Mouse (Mus musculus): ENCODE data around the gene Mcidas. TPM values are rescaled to one million over a fixed set of nuclear protein-coding genes. Genes with fewer than 3 reads are reported as not detected.

Gene Mcidas
- polyA plus RNA-seq, 1 experiment, result not detected

- Histone ChIP-seq H3K4me2 (ENCODE audit: low read depth) (peak overlapping the region; percentile 93), H3K36me3 (ENCODE audit: control insufficient read depth, insufficient read depth) (no peaks in the 10 kb centered on the region), H3K27me3 (ENCODE audit: control insufficient read depth, insufficient read depth, insufficient read length) (no peaks in the 10 kb centered on the region), H3ac (ENCODE audit: control insufficient read depth, insufficient read length) (peak overlapping the region; percentile 38), H3K79me2 (ENCODE audit: control insufficient read depth, insufficient read depth) (no peaks in the 10 kb centered on the region), H3K4me3 (peak overlapping the region; percentile 27)
- no peak for TF ChIP-seq MYOD1 (IDR thresholded peaks at IDR 0.05; ENCODE audit: control insufficient read depth in 1 of 3, insufficient read length in 2 of 3, low read depth in 2 of 3)
- no peak for TF ChIP-seq SRF (IDR thresholded peaks at IDR 0.05; ENCODE audit: control insufficient read depth, insufficient read length, low read depth)
- no peak for TF ChIP-seq E2F4 (IDR thresholded peaks at IDR 0.05; ENCODE audit: insufficient read depth)
- TF ChIP-seq USF1 (IDR thresholded peaks at IDR 0.05; ENCODE audit: low read depth), result no peak
- no peak for TF ChIP-seq TCF12 (IDR thresholded peaks at IDR 0.05; ENCODE audit: insufficient read depth, poor library complexity, severe bottlenecking)
- TF ChIP-seq POLR2AphosphoS2 (IDR thresholded peaks at IDR 0.05; ENCODE audit: insufficient read length, low read depth), result no peak
- TF ChIP-seq MAX (IDR thresholded peaks at IDR 0.05; ENCODE audit: low read depth), result no peak
- TF ChIP-seq TCF3 (IDR thresholded peaks at IDR 0.05; ENCODE audit: insufficient read length, low read depth), result no peak
- TF ChIP-seq REST (IDR thresholded peaks at IDR 0.05; ENCODE audit: insufficient read depth, insufficient read length), result no peak
- no peak for TF ChIP-seq POLR2A (IDR thresholded peaks at IDR 0.05; ENCODE audit: insufficient read length, low read depth)
- no peak for TF ChIP-seq MYOG (IDR thresholded peaks at IDR 0.05; ENCODE audit: control insufficient read depth in 1 of 3, insufficient read depth in 1 of 3, insufficient read length in 2 of 3, low read depth in 2 of 3)
Measured at GRCm38 (mm10) chr13:113034271-113034886, 40.7 kb downstream of the Mcidas start.

GRCm38 (mm10) chr13:113034950-113035421 is 41.3 kb downstream of the Mcidas start, which contains the start of gene Cdc20b:
Gene Cdc20b, plus strand, starts transcription at chr13:113035111.
- Histone ChIP-seq H3ac (ENCODE audit: control insufficient read depth, insufficient read length) (peak within 1 kb of the TSS; percentile 38), H3K27me3 (ENCODE audit: control insufficient read depth, insufficient read depth, insufficient read length) (no peaks in the 10 kb centered on the region), H3K36me3 (ENCODE audit: control insufficient read depth, insufficient read depth) (no peaks in the 10 kb centered on the region), H3K4me2 (ENCODE audit: low read depth) (peak within 1 kb of the TSS; percentile 93), H3K4me3 (peak within 1 kb of the TSS; percentile 27), H3K79me2 (ENCODE audit: control insufficient read depth, insufficient read depth) (no peaks in the 10 kb centered on the region)
- TF ChIP-seq MYOD1 (IDR thresholded peaks at IDR 0.05; ENCODE audit: control insufficient read depth in 1 of 3, insufficient read length in 2 of 3, low read depth in 2 of 3) (no peak), E2F4 (IDR thresholded peaks at IDR 0.05; ENCODE audit: insufficient read depth) (peak; percentile 77)

DNA sequence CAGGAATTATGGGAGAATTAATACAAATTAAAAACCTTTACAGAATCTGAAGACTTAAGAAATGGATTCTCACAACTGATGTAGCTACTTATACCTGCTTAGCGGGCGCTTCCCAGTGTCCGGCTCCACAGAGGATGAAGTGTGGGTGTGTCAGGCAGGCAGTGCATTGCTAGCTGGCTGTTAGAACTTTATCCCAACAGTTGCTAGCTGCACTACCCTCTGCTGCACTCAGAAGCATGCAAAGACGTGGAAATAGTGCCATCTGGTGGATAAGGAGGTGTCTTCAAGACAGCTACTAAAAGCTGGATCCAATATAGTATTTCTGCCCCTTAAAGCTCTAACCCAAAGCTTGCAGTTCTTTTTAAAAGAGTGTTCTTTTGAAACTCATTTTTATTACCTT is 42.2 kb downstream of the Mcidas start:
- peak overlapping the region; percentile 93 for H3K4me2 ChIP-seq (ENCODE audit: low read depth)
- TF ChIP-seq TCF12 (IDR thresholded peaks at IDR 0.05; ENCODE audit: insufficient read depth, poor library complexity, severe bottlenecking), result no peak
- TF ChIP-seq MAX (IDR thresholded peaks at IDR 0.05; ENCODE audit: low read depth), result no peak
- peak in 1 of 3 experiments; percentile 34 for TF ChIP-seq MYOG (IDR thresholded peaks at IDR 0.05; ENCODE audit: control insufficient read depth in 1 of 3, insufficient read depth in 1 of 3, insufficient read length in 2 of 3, low read depth in 2 of 3)
- TF ChIP-seq E2F4 (IDR thresholded peaks at IDR 0.05; ENCODE audit: insufficient read depth), result no peak
- TF ChIP-seq CEBPB (IDR thresholded peaks at IDR 0.05; ENCODE audit: insufficient read depth, poor library complexity, severe bottlenecking), result no peak
- TF ChIP-seq SRF (IDR thresholded peaks at IDR 0.05; ENCODE audit: control insufficient read depth, insufficient read length, low read depth), result no peak
- H3K4me3 ChIP-seq, result peak overlapping the region; percentile 27
- no peak overlapping the region for H3ac ChIP-seq (ENCODE audit: control insufficient read depth, insufficient read length)
- no peaks in the 10 kb centered on the region for H3K36me3 ChIP-seq (ENCODE audit: control insufficient read depth, insufficient read depth)
- H3K79me2 ChIP-seq (ENCODE audit: control insufficient read depth, insufficient read depth), result no peaks in the 10 kb centered on the region
- H3K27me3 ChIP-seq (ENCODE audit: control insufficient read depth, insufficient read depth, insufficient read length), result no peaks in the 10 kb centered on the region

DNA sequence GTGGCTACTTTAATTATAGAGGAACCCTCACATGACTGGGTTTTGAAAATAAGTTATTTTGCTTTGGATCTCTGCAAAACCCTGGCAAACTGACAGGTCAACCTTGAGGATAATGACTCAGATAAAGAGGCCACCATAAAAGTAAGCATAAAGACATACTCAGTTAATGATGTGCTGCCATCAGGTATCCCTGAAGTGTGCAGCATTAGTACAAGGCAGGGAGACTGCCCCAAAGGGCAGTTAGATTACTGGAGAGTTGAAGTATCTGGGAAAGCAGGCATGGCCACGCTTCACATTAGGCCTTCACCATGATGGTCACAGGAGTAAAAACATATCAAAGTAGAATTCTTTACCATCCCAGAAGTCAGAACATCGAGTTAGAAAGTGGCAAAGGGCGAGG is 51.2 kb downstream of the Mcidas start:
- Histone ChIP-seq H3ac (ENCODE audit: control insufficient read depth, insufficient read length) (no peak overlapping the region), H3K36me3 (ENCODE audit: control insufficient read depth, insufficient read depth) (no peaks in the 10 kb centered on the region), H3K4me3 (peak overlapping the region; percentile 51), H3K79me2 (ENCODE audit: control insufficient read depth, insufficient read depth) (peaks cover 29% of the 10 kb centered on the region), H3K4me2 (ENCODE audit: low read depth) (peak overlapping the region; percentile 91), H3K27me3 (ENCODE audit: control insufficient read depth, insufficient read depth, insufficient read length) (no peaks in the 10 kb centered on the region)
- no peak for TF ChIP-seq MAX (IDR thresholded peaks at IDR 0.05; ENCODE audit: low read depth)
- TF ChIP-seq POLR2AphosphoS2 (IDR thresholded peaks at IDR 0.05; ENCODE audit: insufficient read length, low read depth), result no peak

DNA sequence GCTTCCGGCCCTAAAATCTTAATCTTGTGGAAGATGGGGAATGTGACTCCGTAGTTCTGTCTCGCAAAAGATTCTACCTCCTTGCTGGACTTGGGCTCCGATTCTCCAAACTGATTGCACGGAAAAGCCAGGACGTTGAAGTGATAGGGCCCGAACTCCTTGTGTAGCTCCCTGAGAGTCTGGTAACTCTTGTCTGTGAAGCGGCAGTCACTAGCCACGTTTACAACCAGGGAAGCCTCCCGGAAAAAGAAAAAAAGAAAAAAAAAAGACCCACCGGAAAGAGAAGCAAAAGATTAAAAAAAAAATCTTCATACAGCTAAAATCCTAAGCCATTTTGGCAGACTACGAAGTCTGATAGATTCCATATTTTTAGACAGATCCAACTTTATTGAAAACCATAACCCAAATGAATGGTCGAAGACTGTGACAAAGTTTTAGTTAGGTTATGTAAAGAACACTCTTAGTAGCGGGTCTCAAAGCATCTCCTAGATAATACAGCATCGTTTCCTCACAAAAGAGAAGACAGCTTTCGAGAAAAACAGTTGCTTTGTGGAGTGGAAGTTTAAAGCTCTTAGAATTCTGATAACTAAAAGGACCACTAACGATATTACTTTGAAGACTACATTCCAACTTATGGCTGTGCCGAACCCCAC is 51.9 kb downstream of the Mcidas start:
- Histone ChIP-seq H3K4me3 (peak overlapping the region; percentile 51), H3K27me3 (ENCODE audit: control insufficient read depth, insufficient read depth, insufficient read length) (no peaks in the 10 kb centered on the region), H3K79me2 (ENCODE audit: control insufficient read depth, insufficient read depth) (peaks cover 29% of the 10 kb centered on the region), H3K4me2 (ENCODE audit: low read depth) (peak overlapping the region; percentile 91), H3K36me3 (ENCODE audit: control insufficient read depth, insufficient read depth) (no peaks in the 10 kb centered on the region), H3ac (ENCODE audit: control insufficient read depth, insufficient read length) (no peak overlapping the region)
- TF ChIP-seq REST (IDR thresholded peaks at IDR 0.05; ENCODE audit: insufficient read depth, insufficient read length) (no peak), MYOG (IDR thresholded peaks at IDR 0.05; ENCODE audit: control insufficient read depth in 1 of 3, insufficient read depth in 1 of 3, insufficient read length in 2 of 3, low read depth in 2 of 3) (no peak), E2F4 (IDR thresholded peaks at IDR 0.05; ENCODE audit: insufficient read depth) (no peak), CEBPB (IDR thresholded peaks at IDR 0.05; ENCODE audit: insufficient read depth, poor library complexity, severe bottlenecking) (no peak), MAX (IDR thresholded peaks at IDR 0.05; ENCODE audit: low read depth) (no peak), POLR2A (IDR thresholded peaks at IDR 0.05; ENCODE audit: insufficient read length, low read depth) (no peak), SRF (IDR thresholded peaks at IDR 0.05; ENCODE audit: control insufficient read depth, insufficient read length, low read depth) (no peak), TCF3 (IDR thresholded peaks at IDR 0.05; ENCODE audit: insufficient read length, low read depth) (no peak), POLR2AphosphoS2 (IDR thresholded peaks at IDR 0.05; ENCODE audit: insufficient read length, low read depth) (no peak), USF1 (IDR thresholded peaks at IDR 0.05; ENCODE audit: low read depth) (no peak), MYOD1 (IDR thresholded peaks at IDR 0.05; ENCODE audit: control insufficient read depth in 1 of 3, insufficient read length in 2 of 3, low read depth in 2 of 3) (no peak), TCF12 (IDR thresholded peaks at IDR 0.05; ENCODE audit: insufficient read depth, poor library complexity, severe bottlenecking) (no peak)

All from myocyte (in vitro differentiated cells).